Mouse (Mus musculus) heart, postnatal 0 days (tissue): ENCODE measurements around the gene Frzb. TPM values are rescaled to one million over a fixed set of nuclear protein-coding genes. Genes with fewer than 3 reads are reported as not detected.

Source experiments
- ATAC-seq: fragments of 200-750 bp; cut with Nextera tagmentation; 2 replicates; pipeline ENCODE4 v1.8.0; 2017; ENCODE audit warnings: low read depth, moderate number of reproducible peaks, moderate library complexity; ENCODE audit not compliant: insufficient read depth
- DNase-seq: peaks from one replicate; pipeline ENCODE4 v3.0.0-alpha.2; 2016; ENCODE audit warnings: low spot score
- H3K27ac ChIP-seq: fragments of 300-500 bp; sonication (generic); 2 replicates; pipeline ENCODE4 v1.5.1; 2014; ENCODE audit warnings: low read depth, mild to moderate bottlenecking
- H3K27me3 ChIP-seq: fragments of 300-500 bp; sonication (generic); 2 replicates; pipeline ENCODE4 v1.6.1; 2014; ENCODE audit warnings: low read length, mixed read lengths; ENCODE audit not compliant: control insufficient read depth, insufficient read depth
- H3K36me3 ChIP-seq: fragments of 300-500 bp; sonication (generic); replicated peaks from 2 replicates; pipeline ENCODE4 v1.6.1; 2014; ENCODE audit warnings: low read length, mixed read lengths; ENCODE audit not compliant: control insufficient read depth, insufficient read depth
- H3K4me1 ChIP-seq: fragments of 300-500 bp; sonication (generic); 2 replicates; pipeline ENCODE4 v1.6.1; 2014; ENCODE audit warnings: antibody characterized with exemption; ENCODE audit not compliant: control insufficient read depth, insufficient read depth
- H3K4me2 ChIP-seq: fragments of 300-500 bp; sonication (generic); 2 replicates; pipeline ENCODE4 v1.6.1; 2014; ENCODE audit warnings: low read depth, mild to moderate bottlenecking, low read length, moderate library complexity
- H3K4me3 ChIP-seq: fragments of 300-500 bp; sonication (generic); 2 replicates; pipeline ENCODE4 v1.5.1; 2014; ENCODE audit warnings: low read depth, low read length
- H3K9ac ChIP-seq: fragments of 300-500 bp; sonication (generic); replicated peaks from 2 replicates; pipeline ENCODE4 v1.6.1; 2014; ENCODE audit warnings: low read depth, low read length, mixed read lengths
- H3K9me3 ChIP-seq: fragments of 300-500 bp; sonication (generic); replicated peaks from 2 replicates; pipeline ENCODE4 v1.6.1; 2016; ENCODE audit warnings: low read length; ENCODE audit not compliant: control insufficient read depth
- CTCF ChIP-seq: IDR thresholded peaks from 2 replicates; pipeline ENCODE4 v1.5.1; 2016; ENCODE audit warnings: antibody characterized with exemption, control low read depth, low read depth
- EP300 ChIP-seq: IDR thresholded peaks from 2 replicates; pipeline ENCODE4 v1.6.1; 2016; ENCODE audit warnings: antibody characterized with exemption, low read depth
- WGBS: fragments of 180-500 bp; shearing (Covaris S2); extraction: QIAGEN DNeasy Blood & Tissue Kit; methylation state at CpG from one replicate; pipeline ENCODE4 v1.1.7; 2014; 5-methylcytosine and 5-hydroxymethylcytosine counted together
- polyA plus RNA-seq: library from polyadenylated mRNA; unstranded; fragments of >200 nt; fragmentation: Nextera tagmentation; extraction: Ambion mirVana; gene quantifications from 2 replicates; pipeline ENCODE4 v1.2.1, GENCODE M21; 2015
- total RNA-seq: library from RNA; depleted of rRNA; stranded (reverse); fragments of >200 nt; gene quantifications from 2 replicates; pipeline ENCODE4 v1.2.3, GENCODE M21; 2014; ENCODE audit warnings: low replicate concordance

Gene Frzb
- total and polyA plus RNA-seq, 2 experiments from 2014 or later = 5.0 to 6.0 TPM

- Histone ChIP-seq H3K9me3 (0 out of 2 replicates have a peak, but pooled peaks cover 2% of the 10 kb centered on the region), H3K4me2 (no peak overlapping the region), H3K9ac (no peak overlapping the region), H3K4me1 (no peaks in the 10 kb centered on the region), H3K27me3 (no peaks in the 10 kb centered on the region), H3K4me3 (no peak overlapping the region), H3K27ac (no peak overlapping the region), H3K36me3 (no peaks in the 10 kb centered on the region)
- DNase-seq (no peak), ATAC-seq (no peak)
- TF ChIP-seq EP300 = no peak
- no peak for TF ChIP-seq CTCF
- WGBS = 80% methylated on average over 3 of the region's 3 CpGs
Observed at GRCm38 (mm10) chr2:80438854-80439253, 8.6 kb downstream of the Frzb start.

- H3K27me3 ChIP-seq = no peaks in the 10 kb centered on the region
- 67% methylated on average over 2 of the region's 2 CpGs for WGBS
- no peaks in the 10 kb centered on the region for H3K36me3 ChIP-seq
- TF ChIP-seq CTCF = no peak
- no peak for TF ChIP-seq EP300
- H3K4me3 ChIP-seq = no peak overlapping the region
- no peak overlapping the region for H3K27ac ChIP-seq
- ATAC-seq (no peak), DNase-seq (no peak)
- no peak overlapping the region for H3K4me2 ChIP-seq
- H3K4me1 ChIP-seq = no peaks in the 10 kb centered on the region
- H3K9me3 ChIP-seq = no peaks in the 10 kb centered on the region
- no peak overlapping the region for H3K9ac ChIP-seq
Observed at GRCm38 (mm10) chr2:80437401-80437800, 10.0 kb downstream of the Frzb start.

- Histone ChIP-seq H3K9ac (no peak overlapping the region), H3K4me1 (0 out of 2 replicates have a peak, but pooled peaks cover under 1% of the 10 kb centered on the region), H3K4me2 (no peak overlapping the region), H3K27me3 (no peaks in the 10 kb centered on the region), H3K36me3 (no peaks in the 10 kb centered on the region), H3K27ac (no peak overlapping the region), H3K9me3 (no peaks in the 10 kb centered on the region), H3K4me3 (no peak overlapping the region)
- TF ChIP-seq CTCF (no peak), EP300 (no peak)
- 66% methylated on average over 11 of the region's 11 CpGs for WGBS
- DNase-seq = no peak
- no peak for ATAC-seq
Observed at GRCm38 (mm10) chr2:80434783-80435572, 12.4 kb downstream of the Frzb start.

- H3K4me3 ChIP-seq = no peak overlapping the region
- TF ChIP-seq CTCF = no peak
- TF ChIP-seq EP300 = no peak
- H3K9ac ChIP-seq = no peak overlapping the region
- 0 out of 2 replicates have a peak, but pooled peaks cover 3% of the 10 kb centered on the region for H3K4me1 ChIP-seq
- ATAC-seq = no peak
- 69% methylated on average over 6 of the region's 6 CpGs for WGBS
- H3K27me3 ChIP-seq = no peaks in the 10 kb centered on the region
- no peak overlapping the region for H3K4me2 ChIP-seq
- DNase-seq = no peak
- H3K9me3 ChIP-seq = no peaks in the 10 kb centered on the region
- no peaks in the 10 kb centered on the region for H3K36me3 ChIP-seq
- no peak overlapping the region for H3K27ac ChIP-seq
Observed at GRCm38 (mm10) chr2:80433254-80433876, 14.1 kb downstream of the Frzb start.

- TF ChIP-seq EP300 (no peak), CTCF (no peak)
- Histone ChIP-seq H3K27me3 (no peaks in the 10 kb centered on the region), H3K9ac (no peak overlapping the region), H3K4me3 (no peak overlapping the region), H3K4me1 (0 out of 2 replicates have a peak, but pooled peaks cover 3% of the 10 kb centered on the region), H3K36me3 (no peaks in the 10 kb centered on the region), H3K4me2 (no peak overlapping the region), H3K27ac (no peak overlapping the region), H3K9me3 (no peaks in the 10 kb centered on the region)
- 9% methylated on average over 1 of the region's 1 CpGs for WGBS
- DNase-seq = no peak
- no peak for ATAC-seq
Observed at GRCm38 (mm10) chr2:80430357-80431053, 16.9 kb downstream of the Frzb start.
